Comparison of ENCODE assay signal across 8 mouse cellular contexts in genomic region chr3:144719901-144720747, GRCm38 (mm10). TPM values are rescaled to one million over a fixed set of nuclear protein-coding genes. Genes with fewer than 3 reads are reported as not detected.
DNase-seq lines count a peak whose midpoint lies in the region; ATAC-seq lines count a peak whose summit lies in the region.

Gene Sh3glb1 (minus strand): TSS chr3:144720335.

- peak; percentile 95 for DNase-seq in Muller cell, postnatal 12 days (ENCODE audit: inconsistent ontology term)
- peak; percentile 94 for DNase-seq in cerebellum, adult 9-11 months
- peak; percentile 85 to 96 for DNase-seq in frontal cortex, postnatal 10 days (ENCODE audit: low spot score in 2 of 2)
- peak; percentile 98 to 99 for DNase-seq in layer of hippocampus, postnatal 14 days (ENCODE audit: low spot score in 2 of 2)
- DNase-seq in lung, postnatal 14 days: peak; percentile 99
- DNase-seq in retina, adult 2 months (ENCODE audit: low read depth, low spot score): peak; percentile 90
- DNase-seq in thymus, postnatal 36 days: peak; percentile 94 to 97

- H3K4me2 ChIP-seq in hindbrain, embryonic 12.5 days (replicated peaks): peak within 1 kb of the TSS; percentile 79

- H3K36me3 ChIP-seq in hindbrain, embryonic 12.5 days: no peaks in the 10 kb centered on the region

- under 1% methylated on average over 66 of the region's 98 CpGs for WGBS in hindbrain, embryonic 12.5 days

- peak; percentile 94 for ATAC-seq in hindbrain, embryonic 12.5 days (ENCODE audit: low FRiP score)

- peak within 1 kb of the TSS; percentile 96 for H3K9ac ChIP-seq in hindbrain, embryonic 12.5 days

- H3K27ac ChIP-seq in hindbrain, embryonic 12.5 days: peak within 1 kb of the TSS; percentile 99

- peaks cover 25% of the 10 kb centered on the region for H3K4me1 ChIP-seq in hindbrain, embryonic 12.5 days

- peak within 1 kb of the TSS; percentile 92 for H3K4me3 ChIP-seq in hindbrain, embryonic 12.5 days

- no peaks in the 10 kb centered on the region for H3K9me3 ChIP-seq in hindbrain, embryonic 12.5 days (replicated peaks)

- no peaks in the 10 kb centered on the region for H3K27me3 ChIP-seq in hindbrain, embryonic 12.5 days

RNA-seq across cellular contexts. Expression of gene Sh3glb1, which starts in this region (rescaled TPM):
- polyA plus RNA-seq in hindbrain, embryonic 12.5 days (2016; fragmentation: Nextera tagmentation; extraction: Ambion mirVana): 115 and 123 TPM in 2 replicates
- 10 to 100 TPM; 89.0 to 90.8 TPM for total RNA-seq in layer of hippocampus, postnatal 14 days (2021)

Comparison
In these comparisons a context has a peak if more than half of its experiments do, and no peak if none do; other contexts are left out.
1. Peak in every context shown above with its lines: DNase-seq, ATAC-seq, H3K4me3 ChIP-seq and H3K27ac ChIP-seq.